Mouse (Mus musculus) CD4-positive, CD25-positive, alpha-beta regulatory T cell, adult 2 months (primary cell): ENCODE results near the gene Man2b1.

Experiments
- DNase-seq: peaks from one replicate; pipeline ENCODE4 v3.0.0-alpha.2; 2012; ENCODE audit warnings: low read depth, low spot score

Gene Man2b1

GRCm38 (mm10) chr8:85083108-85083813 lies at the start of gene Man2b1:
Gene Man2b1, plus strand, starts transcription at chr8:85083270.
- DNase-seq = peak; percentile 91

- DNase-seq = no peak
These were observed 49.2 kb upstream of the Man2b1 start for GRCm38 (mm10) chr8:85033867-85034266.

GRCm38 (mm10) chr8:85034764-85035163 lies 48.3 kb upstream of the Man2b1 start:
- DNase-seq = peak; percentile 94

- no peak for DNase-seq
These were observed 47.8 kb upstream of the Man2b1 start for GRCm38 (mm10) chr8:85035165-85035727.

GRCm38 (mm10) chr8:85035728-85036310 lies 47.3 kb upstream of the Man2b1 start:
- DNase-seq = peak; percentile 57

GRCm38 (mm10) chr8:85036381-85036717 lies 46.7 kb upstream of the Man2b1 start:
- no peak for DNase-seq

- DNase-seq = peak; percentile 95
These were observed 46.2 kb upstream of the Man2b1 start, which contains the start of gene Tnpo2 for GRCm38 (mm10) chr8:85036718-85037365. Gene Tnpo2, plus strand, starts transcription at chr8:85036915.

- no peak for DNase-seq
These were observed 45.7 kb upstream of the Man2b1 start for GRCm38 (mm10) chr8:85037366-85037680.

- DNase-seq = peak; percentile 65
These were observed 45.2 kb upstream of the Man2b1 start for GRCm38 (mm10) chr8:85037681-85038531.

GRCm38 (mm10) chr8:85043619-85044018 lies 39.5 kb upstream of the Man2b1 start:
- DNase-seq = no peak

GRCm38 (mm10) chr8:85057367-85057766 lies 25.7 kb upstream of the Man2b1 start:
- DNase-seq = no peak

GRCm38 (mm10) chr8:85059879-85060616 lies 23.0 kb upstream of the Man2b1 start, which contains the start of gene Fbxw9:
Gene Fbxw9, plus strand, starts transcription at chr8:85060055.
- DNase-seq = peak; percentile 94

GRCm38 (mm10) chr8:85062603-85063002 lies 20.5 kb upstream of the Man2b1 start:
- no peak for DNase-seq

- DNase-seq = no peak
These were observed 17.9 kb upstream of the Man2b1 start for GRCm38 (mm10) chr8:85065213-85065612.

GRCm38 (mm10) chr8:85067155-85067554 lies 15.9 kb upstream of the Man2b1 start:
- DNase-seq = no peak

GRCm38 (mm10) chr8:85067982-85068381 lies 15.1 kb upstream of the Man2b1 start, which contains the start of gene Gm5741:
Gene Gm5741, minus strand, starts transcription at chr8:85067982.
- no peak for DNase-seq

- DNase-seq = no peak
These were observed 12.0 kb upstream of the Man2b1 start for GRCm38 (mm10) chr8:85071041-85071440.

- peak; percentile 94 for DNase-seq
These were observed 11.4 kb upstream of the Man2b1 start, which contains the start of gene Dhps for GRCm38 (mm10) chr8:85071514-85072281. Gene Dhps, plus strand, starts transcription at chr8:85071757.

GRCm38 (mm10) chr8:85072364-85072929 lies 10.6 kb upstream of the Man2b1 start:
- peak; percentile 35 for DNase-seq
